Mouse (Mus musculus) urinary bladder, postnatal 36 days (tissue): ENCODE measurements at regions not wholly inside any gene's neighbourhood (a gene's known extent, or its start where the extent isn't known, plus 50 kb on each side); places are given as distances from the start of the nearest gene placed in this dataset.
A peak's percentile ranks its signal among the peaks of the same experiment; 100 is the strongest.

Experiments
- DNase-seq, 2 experiments: peaks; one replicate each; pipeline ENCODE4 v3.0.0; 2022; ENCODE audit warnings: low spot score in 2 of 2, mixed read lengths in 1 of 2

DNA sequence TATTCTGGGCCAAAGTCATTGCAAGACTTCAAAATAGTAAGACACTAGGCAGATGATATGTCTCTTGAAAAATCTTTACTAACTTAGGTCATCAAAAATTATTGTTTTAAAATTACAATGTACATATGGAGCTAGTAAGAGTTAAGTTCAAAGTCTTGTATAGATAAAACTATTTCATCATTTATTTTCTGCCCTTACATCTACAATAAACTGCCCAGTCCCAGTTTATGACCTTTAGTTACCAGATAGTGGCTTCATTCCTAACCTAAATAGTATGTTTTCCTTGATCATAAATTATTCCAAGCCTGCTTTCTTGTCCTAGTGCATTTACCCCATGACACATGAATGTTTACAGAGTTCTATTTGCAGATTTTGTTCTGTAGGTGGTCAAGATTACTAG is 72.9 kb downstream of the Manea start:
- no peak for DNase-seq

DNA sequence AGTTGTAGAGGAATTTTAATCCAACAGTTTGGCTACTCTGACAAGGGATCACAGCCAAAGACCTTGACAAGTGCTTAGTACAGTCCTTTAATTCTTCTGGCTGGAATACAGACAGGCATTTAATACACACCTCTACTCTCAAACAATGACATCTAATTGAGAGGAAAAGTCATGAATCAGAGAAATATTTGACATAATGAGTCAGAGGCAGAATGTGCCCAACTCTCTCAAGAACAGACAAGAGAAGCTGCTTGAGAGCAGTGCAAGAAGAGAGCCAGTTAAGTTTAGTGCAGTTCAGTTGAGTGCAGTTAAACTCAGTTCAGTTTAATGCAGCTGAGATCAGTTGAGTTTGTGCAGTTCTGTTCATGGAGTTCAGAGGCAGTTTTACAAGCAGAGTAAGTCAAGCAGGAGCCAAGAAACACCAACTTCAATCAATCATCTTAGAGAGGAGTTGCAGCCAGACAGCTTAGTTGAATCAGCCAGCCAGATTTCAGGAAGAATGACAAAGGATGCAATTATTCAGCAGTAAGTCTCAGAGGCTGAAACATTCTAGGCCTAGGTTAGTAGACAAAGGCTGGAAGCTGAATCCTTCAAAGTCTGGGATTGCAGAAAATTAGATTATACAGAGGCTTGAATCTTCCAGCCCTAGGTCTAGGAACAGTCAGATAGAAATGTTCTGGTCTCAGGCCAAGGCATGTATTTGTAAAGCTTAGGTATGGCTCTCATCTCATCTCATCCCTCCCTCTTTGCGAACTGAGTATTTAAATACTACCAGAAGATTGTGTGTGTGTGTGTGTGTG is 87.3 kb downstream of the Manea start:
- DNase-seq = no peak

DNA sequence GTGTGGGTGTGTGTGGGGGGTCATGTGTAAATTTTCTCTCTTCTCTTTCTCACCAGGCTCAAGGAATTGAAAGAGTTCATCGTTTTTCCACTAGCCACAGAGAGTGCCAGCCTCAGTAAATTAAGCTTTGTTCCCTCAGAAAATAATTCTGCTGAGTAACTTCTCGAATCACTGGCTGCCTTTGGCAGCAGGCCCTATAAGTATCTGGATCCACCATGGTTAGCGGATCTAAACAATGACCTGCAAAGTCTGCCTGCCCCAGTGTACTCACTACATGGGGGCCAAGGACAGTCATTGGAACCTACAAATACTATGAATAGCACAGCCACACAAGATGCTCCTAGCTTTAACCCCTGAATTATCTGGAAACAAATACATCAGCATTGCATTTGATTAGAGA is 90.8 kb downstream of the Manea start:
- no peak for DNase-seq

DNA sequence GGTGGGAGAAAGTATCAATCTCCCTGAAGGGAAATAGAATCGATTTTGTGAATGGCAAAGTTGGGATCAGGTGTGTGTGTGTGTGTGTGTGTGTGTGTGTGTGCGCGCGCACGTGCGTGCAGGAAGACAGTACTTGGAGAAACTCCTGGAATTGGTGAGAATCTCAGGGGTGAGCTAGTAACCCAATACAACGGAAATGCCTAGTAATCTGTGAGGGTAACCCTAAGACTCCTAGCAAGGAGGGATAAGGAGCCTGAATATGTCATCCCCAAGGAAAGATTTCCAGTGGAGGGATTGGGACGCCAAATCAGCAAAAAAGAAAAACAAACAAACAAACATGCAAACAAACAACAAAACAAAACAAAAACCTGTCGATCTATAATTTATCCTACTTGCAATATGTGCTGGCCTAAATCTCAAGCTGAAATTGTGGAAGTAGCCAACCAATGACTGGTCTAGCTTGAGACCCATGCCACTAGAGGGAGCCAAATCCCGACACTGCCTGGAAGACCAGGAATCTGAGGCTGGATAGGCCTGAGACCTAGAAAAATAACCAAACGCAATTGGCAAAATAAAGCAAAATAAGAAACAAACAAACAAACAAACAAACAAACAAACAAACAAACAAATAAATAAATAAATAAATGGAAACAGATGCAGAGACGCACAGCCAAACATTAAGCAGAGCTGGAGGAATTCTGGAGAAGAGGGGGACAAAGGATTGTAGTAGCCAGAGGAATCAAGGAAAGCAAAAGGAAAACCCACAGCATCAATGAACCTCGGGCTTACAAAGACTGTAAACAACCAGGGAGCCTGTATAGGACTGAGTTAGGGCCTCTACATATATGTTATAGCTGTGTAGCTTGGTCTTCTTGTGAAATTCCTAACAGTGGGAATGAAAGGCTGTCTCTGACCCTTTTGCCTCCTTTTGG is 98.5 kb downstream of the Manea start:
- peak; percentile 20 to 45 for DNase-seq

DNA sequence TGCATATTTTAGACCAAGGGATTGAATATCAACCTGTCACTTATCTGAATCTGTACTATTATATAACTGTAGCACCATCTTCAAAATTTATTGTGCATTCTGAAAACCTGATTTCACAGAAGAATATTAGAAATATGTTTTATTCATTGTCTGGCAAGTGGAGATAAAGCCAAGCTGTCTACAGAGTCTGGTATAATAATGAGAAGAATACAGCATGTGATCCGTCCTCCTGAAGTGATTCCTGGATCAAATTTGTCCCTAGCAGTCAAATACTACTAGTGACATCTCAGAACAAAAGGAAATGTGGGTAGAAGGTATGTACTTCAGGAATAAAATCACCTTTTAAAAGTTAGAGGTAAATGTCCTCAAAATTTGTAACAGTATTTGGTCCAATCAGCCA is 123.4 kb downstream of the Manea start:
- DNase-seq = no peak
